Mouse (Mus musculus) spleen, postnatal 36 days (tissue): ENCODE results near the gene Thap4.

Experiments
- DNase-seq, 2 experiments: peaks; one replicate each; pipeline ENCODE4 v3.0.0; 2022; ENCODE audit warnings: low spot score in 2 of 2, mixed read lengths in 1 of 2

Gene Thap4

DNA sequence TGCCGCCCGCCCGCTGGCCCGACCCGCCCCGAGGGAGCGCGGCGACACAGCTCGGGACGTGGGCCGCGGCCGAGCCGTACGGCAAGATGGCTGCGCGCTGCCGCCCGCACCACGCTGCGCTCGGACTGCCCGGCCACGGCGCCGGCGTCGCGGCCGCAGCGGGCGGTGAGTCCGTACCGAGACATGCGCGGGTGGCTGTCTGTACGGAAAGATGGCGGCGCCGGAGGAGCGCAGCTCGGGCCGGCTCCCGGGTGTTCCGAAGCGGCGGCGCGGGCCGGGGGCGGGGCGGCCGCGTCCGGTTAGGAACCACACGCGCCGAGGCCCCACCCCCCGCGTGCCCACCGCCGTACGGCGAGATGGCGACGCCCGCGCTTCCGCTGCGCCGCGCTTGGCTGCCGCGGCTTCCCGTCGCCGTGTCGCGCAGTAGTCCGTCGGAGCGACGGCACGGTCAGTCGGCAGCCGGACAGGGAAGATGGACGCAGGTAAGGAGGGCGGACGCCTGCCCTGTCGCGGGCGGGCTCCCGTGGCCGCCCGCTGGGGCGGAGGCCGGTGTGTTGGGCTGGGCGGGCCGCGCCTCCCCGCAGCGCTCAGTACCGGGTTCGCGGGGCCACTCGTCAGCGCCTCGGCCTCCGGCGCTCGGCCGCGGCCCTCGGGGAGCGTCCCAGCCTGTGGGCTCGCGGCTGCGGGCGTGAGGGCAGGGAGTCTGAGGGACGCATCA is at the start of gene Thap4:
TSS of gene Thap4 (minus strand) at position 292 of the 718 bp plus-strand sequence.
- DNase-seq = peak; percentile 90

DNA sequence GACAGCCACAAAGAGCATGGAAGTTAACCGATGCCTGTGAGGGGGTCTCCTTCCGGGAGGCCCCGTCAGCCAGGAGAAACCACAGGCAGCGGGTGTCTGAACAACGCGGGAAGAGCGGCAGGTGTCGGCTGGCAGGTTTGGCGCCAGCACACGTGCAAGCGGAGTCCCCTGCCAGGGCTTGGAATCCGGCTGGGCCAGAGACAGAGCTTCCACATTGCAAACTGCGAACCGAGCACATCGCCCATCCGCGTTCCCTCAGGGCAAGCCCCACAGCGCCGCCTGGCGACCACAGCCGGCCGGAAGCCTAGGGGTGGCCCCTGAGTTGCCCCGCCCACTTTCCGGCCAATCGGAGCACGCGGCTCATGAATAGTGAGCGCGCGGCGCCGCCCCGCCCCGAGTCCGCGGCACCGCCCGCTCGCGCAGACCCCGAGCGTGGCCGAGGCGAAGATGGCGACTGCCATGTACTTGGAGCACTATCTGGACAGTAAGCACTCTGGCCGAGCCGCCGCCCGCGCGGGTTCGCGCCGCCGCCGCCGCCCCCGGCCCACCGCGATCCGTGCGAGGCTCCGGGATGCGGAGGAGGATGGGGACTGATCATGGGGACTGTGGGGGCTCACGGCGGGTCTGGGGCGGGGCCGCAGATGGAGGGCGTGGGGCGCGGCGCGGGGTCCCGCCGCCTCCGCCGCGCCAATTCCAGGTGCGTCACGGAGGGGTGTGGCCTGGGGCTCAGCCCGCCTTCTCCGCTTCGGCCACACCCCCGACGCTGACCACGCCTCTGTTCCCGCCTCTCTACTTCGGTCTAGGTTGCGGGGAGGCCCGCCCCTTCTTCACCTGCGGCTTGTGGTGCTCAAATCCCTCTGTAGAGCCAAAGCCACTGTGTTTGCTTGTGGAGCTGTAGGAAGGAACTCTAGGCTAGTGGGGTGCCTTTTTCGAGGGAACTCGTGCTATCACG is 49.2 kb upstream of the Thap4 start, which contains the start of gene Ing5:
TSS of gene Ing5 (plus strand) at position 410 of the 952 bp plus-strand sequence.
- DNase-seq = peak; percentile 99

DNA sequence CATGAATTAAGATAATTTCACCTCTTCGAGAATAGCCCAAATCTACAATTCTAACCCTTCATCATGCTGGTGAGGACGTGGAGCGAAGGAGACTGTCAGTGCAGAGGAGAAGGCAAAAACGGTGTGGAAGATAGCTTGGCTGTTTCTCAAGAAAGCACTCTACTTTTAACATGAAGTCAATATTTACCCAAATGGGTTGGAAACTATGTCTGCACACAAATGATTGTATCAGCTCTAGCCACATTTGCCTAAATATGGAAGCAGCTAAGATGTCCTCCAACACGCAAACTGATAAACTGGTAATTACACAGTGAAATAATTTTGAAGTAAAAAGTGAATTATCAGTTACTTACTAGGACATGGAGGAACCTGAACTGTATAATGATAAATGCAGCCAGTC is 48.1 kb upstream of the Thap4 start:
- DNase-seq = no peak

GRCm38 (mm10) chr1:93801741-93802238 is 47.1 kb upstream of the Thap4 start, which contains the start of gene Dtymk:
TSS of gene Dtymk (minus strand) at chr1:93801934.
- peak; percentile 92 to 93 for DNase-seq

DNA sequence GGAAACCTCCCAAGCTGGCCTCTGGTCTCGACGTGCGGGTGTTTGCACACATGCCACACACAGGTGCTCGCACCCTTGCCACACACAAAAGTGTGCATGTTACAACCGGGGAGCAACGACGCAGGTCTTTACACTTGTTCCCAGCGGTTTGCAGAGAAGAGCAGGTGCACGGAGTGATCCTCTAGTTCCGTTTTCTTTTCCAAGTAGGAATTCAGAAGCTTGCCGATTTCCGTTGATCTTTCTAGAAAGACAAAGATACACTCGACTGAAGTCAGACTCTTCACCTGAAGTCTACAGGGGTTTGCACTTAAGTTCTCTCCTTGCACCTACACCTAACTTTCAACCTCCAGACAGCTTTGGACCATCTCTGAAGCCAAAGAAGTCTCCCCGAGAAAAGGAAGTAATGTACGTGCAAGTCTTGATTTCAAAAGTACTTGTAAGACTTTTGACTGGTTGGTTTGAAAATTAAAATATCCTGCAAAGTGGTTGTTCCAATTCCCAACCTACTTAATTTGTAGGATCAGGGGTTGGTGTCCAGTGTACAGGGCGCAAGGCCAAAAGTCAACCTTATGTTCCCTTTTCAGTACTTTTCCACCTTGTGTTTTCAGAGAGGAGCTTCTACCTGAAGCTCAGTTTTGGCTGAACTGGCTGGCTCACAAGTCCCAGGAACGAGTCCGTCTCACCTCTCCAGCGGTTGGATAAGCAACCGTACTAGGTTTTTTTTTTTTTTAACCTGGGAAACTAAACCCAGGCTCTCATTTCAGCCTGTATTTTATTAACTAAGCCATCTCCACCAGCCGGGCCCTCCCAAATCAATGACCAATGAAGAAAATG is 46.2 kb upstream of the Thap4 start:
- DNase-seq = no peak

- DNase-seq = no peak
Observed at GRCm38 (mm10) chr1:93795886-93796285, 41.2 kb upstream of the Thap4 start.

- DNase-seq = no peak
Observed at GRCm38 (mm10) chr1:93794526-93794925, 39.9 kb upstream of the Thap4 start.

- no peak for DNase-seq
Observed at GRCm38 (mm10) chr1:93786912-93787311, 32.2 kb upstream of the Thap4 start.

DNA sequence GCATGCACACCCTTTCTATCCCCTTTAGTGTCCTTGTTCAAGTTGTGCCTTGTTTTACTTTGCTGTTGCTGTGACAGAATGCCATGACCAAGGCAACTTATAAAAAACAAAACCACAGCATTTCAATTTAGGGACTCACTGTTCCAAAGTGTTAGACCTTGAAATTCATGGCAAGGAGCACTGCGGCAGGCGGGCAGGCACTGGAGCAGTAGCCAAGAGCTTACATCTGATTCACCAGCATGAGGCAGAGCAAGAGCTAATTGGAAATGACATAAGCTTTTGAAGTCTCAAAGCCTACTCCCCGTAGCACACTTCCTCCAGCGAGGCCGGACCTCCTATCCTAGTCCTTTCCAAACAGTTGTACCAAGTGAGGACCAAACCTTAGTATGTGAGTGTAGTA is 22.0 kb upstream of the Thap4 start:
- DNase-seq = no peak

DNA sequence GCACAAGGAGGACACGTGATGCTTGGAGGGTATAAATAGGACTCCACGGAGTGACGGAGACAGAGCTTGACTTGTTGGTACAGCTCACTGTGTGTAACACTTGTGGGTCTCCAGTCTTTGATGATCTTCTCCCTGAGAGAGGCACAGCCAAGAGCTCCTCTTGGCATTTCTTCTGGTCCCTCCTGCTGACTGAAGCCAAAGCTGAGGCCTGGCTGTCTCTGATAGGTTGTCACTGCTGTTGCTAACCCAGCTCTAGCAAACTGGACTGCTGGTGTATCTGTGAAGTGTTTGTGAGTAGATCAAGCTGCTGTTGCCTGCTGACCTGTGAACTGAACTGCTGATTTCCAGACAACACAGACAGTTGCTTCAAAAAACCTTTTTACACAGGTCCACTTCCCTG is 15.2 kb upstream of the Thap4 start:
- no peak for DNase-seq

- no peak for DNase-seq
Observed at GRCm38 (mm10) chr1:93767600-93767999, 12.9 kb upstream of the Thap4 start.

DNA sequence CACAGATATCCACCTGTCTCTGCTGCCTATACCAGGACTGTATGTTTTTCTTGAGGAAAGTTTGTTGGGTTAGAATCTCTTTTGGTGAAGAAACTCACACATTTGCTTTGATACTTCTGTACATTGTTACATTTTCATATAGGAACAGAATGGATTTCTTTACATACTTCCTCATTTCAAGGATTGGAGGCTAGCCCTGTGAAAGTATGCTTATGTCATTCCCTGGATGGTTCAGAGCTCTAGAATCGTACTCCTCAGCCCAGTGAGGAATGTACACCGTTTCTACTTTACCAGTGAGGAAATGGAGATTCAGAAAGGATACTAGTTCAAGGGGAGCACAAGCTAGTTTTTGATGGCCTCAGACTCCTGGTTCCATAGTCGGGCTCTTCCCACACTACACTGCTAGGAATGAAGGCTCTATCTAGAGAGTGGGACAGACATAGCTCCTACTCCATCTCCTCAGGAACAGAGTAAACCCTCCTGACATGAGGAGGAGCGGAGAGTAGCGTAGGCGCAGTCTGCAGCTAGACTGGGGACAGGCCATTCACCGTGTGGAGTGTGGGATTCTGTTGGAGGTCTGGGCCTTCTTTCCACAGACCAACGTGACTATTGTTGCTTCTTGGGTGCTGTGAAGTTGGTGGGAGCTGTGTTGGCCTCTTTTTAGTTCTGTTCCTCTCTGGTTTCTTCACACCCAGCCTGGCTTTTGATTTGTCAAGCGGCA is 10.4 kb upstream of the Thap4 start:
- DNase-seq = no peak

DNA sequence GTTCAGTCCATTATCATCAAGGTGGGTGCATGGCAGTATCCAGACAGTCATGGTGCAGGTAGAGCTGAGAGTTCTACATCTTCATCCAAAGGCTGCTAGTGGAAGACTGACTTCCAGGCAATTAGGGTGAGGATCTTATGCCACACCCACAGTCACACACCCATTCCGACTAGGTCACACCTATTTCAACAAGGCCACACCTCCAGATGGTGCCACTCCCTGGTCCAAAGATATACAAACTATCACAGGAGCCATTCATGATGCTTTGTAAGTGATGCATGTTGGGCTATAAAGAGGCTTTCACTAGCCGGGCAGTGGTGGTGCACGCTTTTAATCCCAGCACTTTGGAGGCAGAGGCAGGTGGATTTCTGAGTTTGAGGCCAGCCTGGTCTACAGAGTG is 8.9 kb upstream of the Thap4 start:
- DNase-seq = peak; percentile 12 to 38

DNA sequence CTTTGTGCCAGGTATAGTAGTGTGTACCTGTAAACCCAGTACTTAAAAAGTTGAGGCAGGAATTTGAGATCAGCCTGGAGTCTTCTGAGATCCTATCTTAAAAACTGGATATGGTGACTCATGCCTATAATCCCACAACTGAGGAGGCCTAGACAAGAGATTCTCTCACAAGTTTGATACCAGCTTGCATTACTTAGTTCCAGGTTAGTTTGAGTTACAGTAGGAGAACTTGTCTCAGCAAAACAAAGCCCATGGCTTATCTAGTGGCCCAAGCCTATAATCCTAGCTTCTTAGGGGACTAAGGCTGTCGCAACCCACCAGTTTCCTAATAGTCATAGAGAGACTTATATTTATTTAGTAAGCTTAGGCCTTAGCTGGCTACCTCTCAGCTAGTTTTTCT is 5.4 kb upstream of the Thap4 start:
- no peak for DNase-seq

DNA sequence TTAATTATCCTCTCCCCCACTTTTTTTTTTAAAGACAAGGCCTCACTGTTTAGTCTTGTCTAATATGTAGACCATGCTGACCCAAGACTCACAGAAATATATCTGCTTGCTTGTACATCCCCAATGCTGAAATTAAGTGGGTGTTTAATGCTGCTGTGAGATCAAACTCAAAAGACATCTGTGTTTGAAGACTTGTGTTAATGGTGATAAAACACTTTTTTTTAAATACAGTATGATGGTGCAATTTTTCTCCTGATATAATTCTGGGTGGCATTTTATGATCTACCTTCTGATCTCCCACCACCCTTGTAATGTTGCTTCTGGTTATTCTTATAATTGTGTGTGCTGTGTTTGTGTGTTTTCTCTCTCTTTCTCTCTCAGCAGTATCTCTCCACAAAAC is 1.5 kb upstream of the Thap4 start:
- no peak for DNase-seq

DNA sequence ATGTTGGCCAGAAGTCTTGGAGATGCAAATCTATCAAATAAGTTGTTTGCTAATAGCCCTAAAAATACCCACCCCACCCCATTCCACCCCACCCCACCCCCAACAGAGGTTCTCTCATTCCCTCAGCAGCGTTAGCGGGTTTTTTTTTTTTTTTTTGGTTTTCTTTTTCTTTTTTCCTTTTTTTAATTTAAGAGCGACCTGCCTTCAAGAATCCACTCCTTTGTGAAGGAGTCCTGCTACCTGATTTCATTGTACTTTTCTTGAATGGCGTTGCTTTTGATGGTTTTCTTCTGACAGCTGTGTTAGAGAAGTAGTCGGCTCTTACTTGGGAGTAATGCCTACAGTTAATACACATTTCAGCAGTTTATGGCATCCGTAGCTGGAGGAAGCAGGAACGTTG is 954 bp upstream of the Thap4 start:
- no peak for DNase-seq

DNA sequence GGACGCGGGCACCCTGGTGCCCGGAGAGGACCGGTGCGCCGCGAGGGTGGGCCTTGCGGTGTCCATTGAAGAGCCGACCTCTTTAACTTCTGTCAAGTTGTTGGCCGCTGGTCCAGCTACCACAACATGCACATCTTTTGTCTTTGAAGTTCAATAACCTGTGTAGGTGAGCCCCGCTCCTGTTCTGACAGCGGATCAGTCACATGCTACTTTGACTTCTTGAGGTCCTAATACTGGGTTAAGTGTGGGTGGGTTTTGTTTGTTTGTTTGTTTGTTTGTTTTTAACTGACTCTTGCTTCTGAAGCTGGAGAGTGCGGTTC is 587 bp upstream of the Thap4 start:
- no peak for DNase-seq

DNA sequence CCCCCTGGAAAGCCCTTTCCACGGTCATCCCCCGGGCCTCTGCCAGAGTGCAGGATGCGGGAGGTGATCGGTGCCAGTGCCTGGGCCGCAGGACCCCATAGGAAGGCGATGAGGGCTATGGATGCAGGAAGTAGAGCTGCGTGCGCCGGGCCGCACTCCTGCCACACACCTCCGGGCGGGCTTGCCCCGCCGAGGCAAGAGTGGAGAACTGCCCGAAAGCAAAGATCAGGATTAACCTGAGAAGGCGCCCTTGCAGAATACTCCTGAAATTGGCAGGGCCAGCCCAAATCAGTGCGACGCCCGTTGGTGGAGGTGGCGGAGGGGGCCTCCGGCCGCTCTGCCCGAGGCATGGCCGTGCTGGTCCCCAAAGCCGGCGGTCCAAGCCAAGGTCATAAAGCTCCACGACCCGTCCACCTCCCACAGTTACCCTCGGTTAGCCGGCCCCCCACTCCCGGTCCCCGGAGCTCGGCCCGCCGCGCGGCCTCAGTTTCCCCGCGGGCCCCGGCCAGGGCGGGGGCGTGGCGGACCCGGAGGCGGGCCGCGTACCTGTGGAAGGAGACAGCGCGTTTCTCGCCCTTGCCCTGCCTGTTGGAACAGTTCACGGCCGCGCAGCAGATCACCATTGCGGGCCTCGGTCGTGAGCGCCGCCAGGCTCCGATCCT is 622 bp downstream of the Thap4 start:
- peak in 1 of 2 experiments; percentile 4 for DNase-seq

DNA sequence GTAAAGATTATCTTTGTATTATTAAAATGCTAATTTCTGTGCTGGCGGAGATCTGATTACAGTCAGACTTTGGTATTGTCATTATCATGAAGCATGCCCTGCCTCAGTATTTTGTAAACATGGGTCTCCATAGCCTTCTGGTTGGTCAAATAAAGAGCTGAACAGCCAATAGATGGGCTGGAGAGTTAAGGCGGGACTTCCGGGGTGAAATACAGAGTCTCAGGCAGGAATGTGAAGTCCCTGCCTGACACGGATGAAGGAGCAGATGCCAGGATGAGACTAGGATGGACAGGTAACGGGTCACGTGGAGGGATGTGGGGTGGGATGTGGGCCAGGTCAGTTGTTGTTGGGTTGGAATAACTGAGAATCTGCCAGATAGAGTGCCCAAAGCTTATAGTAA is 3.4 kb downstream of the Thap4 start, which contains the start of gene Atg4b:
TSS of gene Atg4b (plus strand) at position 211 of the 400 bp plus-strand sequence.
- DNase-seq = no peak

DNA sequence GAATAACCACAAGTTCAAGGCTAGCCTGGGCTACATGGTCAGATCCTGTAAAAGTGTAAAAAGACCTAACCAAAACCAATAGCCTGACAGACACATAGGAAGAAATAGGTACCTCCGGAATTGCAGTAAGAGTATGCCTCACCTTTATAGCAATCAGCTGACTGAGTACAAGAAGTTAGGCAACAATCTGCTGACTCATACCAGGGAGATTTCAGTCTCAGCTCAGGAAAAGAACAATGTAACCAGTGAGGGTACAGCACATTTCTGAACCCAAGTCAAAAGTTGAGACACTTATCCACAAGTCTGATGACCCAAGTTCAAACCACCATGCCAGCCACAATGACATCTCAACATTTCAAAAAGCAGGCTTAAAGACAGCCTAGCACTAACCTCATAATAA is 6.1 kb downstream of the Thap4 start:
- DNase-seq = no peak
